Mouse (Mus musculus): ENCODE data around the gene Ago4.

- TF ChIP-seq CTCF (IDR thresholded peaks at IDR 0.05; ENCODE audit: low read depth, low read length) (no peak), POLR2A (IDR thresholded peaks at IDR 0.05; ENCODE audit: extremely low read depth, insufficient read depth, low read length) (no peak)
Observed at GRCm38 (mm10) chr4:126556809-126557711, 23.8 kb upstream of the Ago4 start, which contains the start of gene Clspn.
